Mouse (Mus musculus): ENCODE measurements at regions not wholly inside any gene's neighbourhood (a gene's known extent, or its start where the extent isn't known, plus 50 kb on each side); places are given as distances from the start of the nearest gene placed in this dataset.

- H3K4me2 ChIP-seq (ENCODE audit: low read depth, low read length, poor library complexity, severe bottlenecking) = no peak overlapping the region
- 43% methylated on average over 1 of the region's 1 CpGs for WGBS
- H3K4me3 ChIP-seq (ENCODE audit: low read depth, low read length) = no peak overlapping the region
- TF ChIP-seq CTCF (IDR thresholded peaks at IDR 0.05) = no peak
- H3K9me3 ChIP-seq (ENCODE audit: low read length) = no peaks in the 10 kb centered on the region
- DNase-seq (ENCODE audit: low spot score) = no peak
- ATAC-seq (ENCODE audit: low FRiP score) = no peak
- H3K27me3 ChIP-seq (ENCODE audit: insufficient read depth, low read length) = no peaks in the 10 kb centered on the region
- no peaks in the 10 kb centered on the region for H3K36me3 ChIP-seq (ENCODE audit: insufficient read depth, low read length)
- H3K4me1 ChIP-seq (ENCODE audit: insufficient read depth, low read length) = no peaks in the 10 kb centered on the region
- no peak overlapping the region for H3K27ac ChIP-seq (ENCODE audit: low read depth, low read length)
- H3K9ac ChIP-seq (replicated peaks; ENCODE audit: low read length, poor library complexity, severe bottlenecking) = no peak overlapping the region
Observed at GRCm38 (mm10) chr1:46985978-46986377, 93.3 kb upstream of the Slc39a10 start.

DNA sequence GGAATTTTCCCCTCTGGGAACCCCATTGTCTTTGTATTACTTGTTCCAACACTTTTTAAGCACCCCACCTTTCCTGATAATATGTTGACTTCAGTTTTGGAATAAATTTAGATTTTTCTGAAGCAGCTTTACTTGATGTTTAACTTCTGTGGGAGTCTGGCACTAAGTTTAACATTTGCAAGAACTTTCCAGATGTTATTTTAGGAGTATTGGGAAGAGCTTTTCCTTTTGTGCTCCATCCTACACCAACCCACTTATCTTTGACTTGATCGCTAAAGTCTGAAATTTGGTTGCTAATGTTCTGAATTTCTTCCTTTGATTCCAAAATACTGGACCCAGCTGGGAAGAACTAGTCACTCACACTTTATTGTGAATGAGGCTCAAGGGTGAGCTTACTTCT is 90.4 kb upstream of the Slc39a10 start:
- H3K4me1 ChIP-seq (ENCODE audit: insufficient read depth, low read length) = no peaks in the 10 kb centered on the region
- H3K4me3 ChIP-seq (ENCODE audit: low read depth, low read length) = no peak overlapping the region
- WGBS = 94% methylated on average over 1 of the region's 1 CpGs
- no peak for ATAC-seq (ENCODE audit: low FRiP score)
- no peaks in the 10 kb centered on the region for H3K36me3 ChIP-seq (ENCODE audit: insufficient read depth, low read length)
- no peak overlapping the region for H3K9ac ChIP-seq (replicated peaks; ENCODE audit: low read length, poor library complexity, severe bottlenecking)
- no peak overlapping the region for H3K27ac ChIP-seq (ENCODE audit: low read depth, low read length)
- DNase-seq (ENCODE audit: low spot score) = no peak
- TF ChIP-seq CTCF (IDR thresholded peaks at IDR 0.05) = no peak
- H3K9me3 ChIP-seq (ENCODE audit: low read length) = peaks cover 5% of the 10 kb centered on the region; the same call in 1 of the 2 replicates
- no peak overlapping the region for H3K4me2 ChIP-seq (ENCODE audit: low read depth, low read length, poor library complexity, severe bottlenecking)
- no peaks in the 10 kb centered on the region for H3K27me3 ChIP-seq (ENCODE audit: insufficient read depth, low read length)

- TF ChIP-seq CTCF (IDR thresholded peaks at IDR 0.05) = peak; percentile 68
- Histone ChIP-seq H3K9me3 (ENCODE audit: low read length) (no peaks in the 10 kb centered on the region), H3K4me3 (ENCODE audit: low read depth, low read length) (no peak overlapping the region), H3K36me3 (ENCODE audit: insufficient read depth, low read length) (no peaks in the 10 kb centered on the region), H3K27me3 (ENCODE audit: insufficient read depth, low read length) (no peaks in the 10 kb centered on the region), H3K4me2 (ENCODE audit: low read depth, low read length, poor library complexity, severe bottlenecking) (no peak overlapping the region), H3K4me1 (ENCODE audit: insufficient read depth, low read length) (no peaks in the 10 kb centered on the region; the same call in 1 of the 2 replicates), H3K9ac (replicated peaks; ENCODE audit: low read length, poor library complexity, severe bottlenecking) (no peak overlapping the region), H3K27ac (ENCODE audit: low read depth, low read length) (no peak overlapping the region)
- ATAC-seq (ENCODE audit: low FRiP score) (no peak), DNase-seq (ENCODE audit: low spot score) (no peak)
- 51% methylated on average over 3 of the region's 3 CpGs for WGBS
Observed at GRCm38 (mm10) chr1:46970470-46970869, 77.8 kb upstream of the Slc39a10 start.

DNA sequence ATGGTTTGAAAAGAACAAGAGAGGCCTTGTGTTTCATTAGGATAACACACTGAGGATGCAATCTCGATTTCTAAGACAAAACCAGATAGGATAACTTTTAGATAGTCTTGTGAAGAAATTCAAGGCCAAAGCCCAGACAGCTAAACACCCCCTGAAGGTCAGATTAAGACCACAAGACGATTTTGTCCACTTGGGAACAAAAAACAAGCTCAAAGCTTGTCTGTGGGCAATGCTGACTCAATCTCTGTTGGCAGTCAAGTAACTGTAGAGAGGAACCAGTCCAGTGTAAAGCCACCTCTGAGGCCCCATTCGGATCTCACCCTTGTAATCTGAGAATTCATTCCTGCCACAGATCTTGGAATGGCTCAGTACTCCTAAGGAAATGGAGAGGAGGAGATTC is 75.7 kb upstream of the Slc39a10 start:
- no peaks in the 10 kb centered on the region for H3K27me3 ChIP-seq (ENCODE audit: insufficient read depth, low read length)
- DNase-seq (ENCODE audit: low spot score) = no peak
- no peak overlapping the region for H3K9ac ChIP-seq (replicated peaks; ENCODE audit: low read length, poor library complexity, severe bottlenecking)
- no peak overlapping the region for H3K4me3 ChIP-seq (ENCODE audit: low read depth, low read length)
- H3K4me1 ChIP-seq (ENCODE audit: insufficient read depth, low read length) = no peaks in the 10 kb centered on the region; the same call in 1 of the 2 replicates
- no peak for TF ChIP-seq CTCF (IDR thresholded peaks at IDR 0.05)
- no peaks in the 10 kb centered on the region for H3K36me3 ChIP-seq (ENCODE audit: insufficient read depth, low read length)
- H3K27ac ChIP-seq (ENCODE audit: low read depth, low read length) = no peak overlapping the region
- no peak overlapping the region for H3K4me2 ChIP-seq (ENCODE audit: low read depth, low read length, poor library complexity, severe bottlenecking)
- H3K9me3 ChIP-seq (ENCODE audit: low read length) = no peaks in the 10 kb centered on the region
- WGBS = 67% methylated on average over 3 of the region's 3 CpGs
- no peak for ATAC-seq (ENCODE audit: low FRiP score)

GRCm38 (mm10) chr1:46966917-46967266 is 74.2 kb upstream of the Slc39a10 start:
- H3K36me3 ChIP-seq (ENCODE audit: insufficient read depth, low read length) = no peaks in the 10 kb centered on the region
- H3K4me1 ChIP-seq (ENCODE audit: insufficient read depth, low read length) = no peaks in the 10 kb centered on the region; the same call in 1 of the 2 replicates
- 25% methylated on average over 3 of the region's 3 CpGs for WGBS
- DNase-seq (ENCODE audit: low spot score) = no peak
- H3K27me3 ChIP-seq (ENCODE audit: insufficient read depth, low read length) = no peaks in the 10 kb centered on the region
- TF ChIP-seq CTCF (IDR thresholded peaks at IDR 0.05) = no peak
- H3K9ac ChIP-seq (replicated peaks; ENCODE audit: low read length, poor library complexity, severe bottlenecking) = no peak overlapping the region
- no peak overlapping the region for H3K4me2 ChIP-seq (ENCODE audit: low read depth, low read length, poor library complexity, severe bottlenecking)
- peak; percentile 78 for ATAC-seq (ENCODE audit: low FRiP score)
- no peaks in the 10 kb centered on the region for H3K9me3 ChIP-seq (ENCODE audit: low read length)
- H3K27ac ChIP-seq (ENCODE audit: low read depth, low read length) = 0 out of 2 replicates have a peak overlapping the region, but pooled peaks have one; percentile 13
- no peak overlapping the region for H3K4me3 ChIP-seq (ENCODE audit: low read depth, low read length)

GRCm38 (mm10) chr1:46965996-46966916 is 73.6 kb upstream of the Slc39a10 start:
- no peak for TF ChIP-seq CTCF (IDR thresholded peaks at IDR 0.05)
- ATAC-seq (ENCODE audit: low FRiP score) (peak; percentile 49), DNase-seq (ENCODE audit: low spot score) (no peak)
- Histone ChIP-seq H3K4me2 (ENCODE audit: low read depth, low read length, poor library complexity, severe bottlenecking) (no peak overlapping the region), H3K27ac (ENCODE audit: low read depth, low read length) (0 out of 2 replicates have a peak overlapping the region, but pooled peaks have one; percentile 13), H3K4me3 (ENCODE audit: low read depth, low read length) (no peak overlapping the region), H3K9ac (replicated peaks; ENCODE audit: low read length, poor library complexity, severe bottlenecking) (no peak overlapping the region), H3K36me3 (ENCODE audit: insufficient read depth, low read length) (no peaks in the 10 kb centered on the region), H3K27me3 (ENCODE audit: insufficient read depth, low read length) (no peaks in the 10 kb centered on the region), H3K9me3 (ENCODE audit: low read length) (no peaks in the 10 kb centered on the region), H3K4me1 (ENCODE audit: insufficient read depth, low read length) (no peaks in the 10 kb centered on the region; the same call in 1 of the 2 replicates)
- WGBS = 42% methylated on average over 5 of the region's 5 CpGs

All from midbrain, postnatal 0 days (tissue).